Mouse (Mus musculus) heart, embryonic 13.5 days (tissue): ENCODE measurements at regions not wholly inside any gene's neighbourhood (a gene's known extent, or its start where the extent isn't known, plus 50 kb on each side); places are given as distances from the start of the nearest gene placed in this dataset.

Source experiments
- ATAC-seq: fragments of 200-750 bp; cut with Nextera tagmentation; 2 replicates; pipeline ENCODE4 v1.8.0; 2017; ENCODE audit warnings: moderate TSS enrichment; ENCODE audit not compliant: insufficient number of reproducible peaks, low FRiP score, low TSS enrichment; ENCODE audit errors: extremely low read depth
- H3K27ac ChIP-seq: fragments of 300-500 bp; sonication (generic); replicated peaks from 2 replicates; pipeline ENCODE4 v1.5.1; 2015; ENCODE audit warnings: moderate library complexity, mild to moderate bottlenecking, inconsistent platforms
- H3K27me3 ChIP-seq: fragments of 300-500 bp; sonication (generic); replicated peaks from 2 replicates; pipeline ENCODE4 v1.6.1; 2015; ENCODE audit warnings: mild to moderate bottlenecking, inconsistent platforms
- H3K36me3 ChIP-seq: fragments of 300-500 bp; sonication (generic); 2 replicates; pipeline ENCODE4 v1.6.1; 2015; ENCODE audit warnings: mild to moderate bottlenecking, inconsistent platforms
- H3K4me1 ChIP-seq: fragments of 300-500 bp; sonication (generic); 2 replicates; pipeline ENCODE4 v1.6.1; 2015; ENCODE audit warnings: inconsistent platforms
- H3K4me2 ChIP-seq: fragments of 300-500 bp; sonication (generic); 2 replicates; pipeline ENCODE4 v1.6.1; 2015; ENCODE audit warnings: inconsistent platforms, mild to moderate bottlenecking, moderate library complexity
- H3K4me3 ChIP-seq: fragments of 300-500 bp; sonication (generic); 2 replicates; pipeline ENCODE4 v1.5.1; 2015; ENCODE audit warnings: moderate library complexity, mild to moderate bottlenecking, inconsistent platforms
- H3K9ac ChIP-seq: fragments of 300-500 bp; sonication (generic); 2 replicates; pipeline ENCODE4 v1.6.1; 2015; ENCODE audit warnings: inconsistent platforms, mild to moderate bottlenecking, moderate library complexity
- H3K9me3 ChIP-seq: fragments of 300-500 bp; sonication (generic); 2 replicates; pipeline ENCODE4 v1.6.1; 2016; ENCODE audit warnings: inconsistent platforms
- WGBS: fragments of 180-500 bp; shearing (Covaris S2); methylation state at CpG from one replicate; pipeline ENCODE4 v1.1.7; 2015; ENCODE audit warnings: mixed read lengths; 5-methylcytosine and 5-hydroxymethylcytosine counted together

DNA sequence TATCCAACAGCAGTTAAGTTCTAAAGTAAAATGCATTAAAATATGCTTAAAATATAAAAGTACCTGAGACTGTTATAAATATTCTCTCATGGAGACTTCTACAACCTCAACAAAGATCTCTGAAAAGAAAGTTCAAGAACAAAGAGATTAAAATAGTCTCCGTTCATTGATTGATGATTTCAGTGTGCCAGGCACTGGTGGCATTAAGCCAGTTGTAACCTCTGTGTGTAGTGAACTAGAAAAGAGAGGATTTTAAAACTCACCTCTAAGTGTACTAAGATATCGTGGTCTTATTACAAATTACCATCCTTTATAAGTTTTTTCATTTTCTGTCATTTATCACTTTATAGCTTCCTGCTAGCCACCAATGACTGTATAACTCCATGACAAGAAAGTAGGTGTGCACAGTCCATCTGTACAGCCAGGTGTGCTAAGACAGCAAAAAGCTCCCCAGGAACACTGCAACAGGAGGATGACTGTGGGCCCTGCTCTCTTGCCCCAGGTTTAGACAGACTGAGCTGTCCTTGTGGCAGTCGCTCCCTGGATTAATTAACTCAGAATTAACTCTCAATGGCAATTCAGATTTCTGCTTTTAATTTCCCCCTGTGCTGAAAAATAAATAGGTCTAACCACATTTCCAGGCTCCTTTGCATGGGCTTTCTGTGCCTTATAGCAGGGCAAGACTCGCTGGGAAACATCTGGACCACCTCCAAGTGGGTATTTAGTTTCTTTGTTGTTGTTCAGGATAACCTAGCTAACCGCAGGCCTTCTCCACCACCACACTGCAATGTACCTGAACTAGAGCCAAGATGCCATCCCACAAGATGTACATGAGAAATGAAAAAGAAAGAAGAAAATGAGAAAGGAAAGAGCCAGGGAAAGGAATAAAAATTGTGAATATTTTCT, 161.0 kb upstream of the Thbs1 start:
- no peaks in the 10 kb centered on the region for H3K27me3 ChIP-seq
- no peak for ATAC-seq
- H3K4me2 ChIP-seq, result no peak overlapping the region
- H3K9ac ChIP-seq, result no peak overlapping the region
- H3K27ac ChIP-seq, result no peak overlapping the region
- no peaks in the 10 kb centered on the region for H3K4me1 ChIP-seq
- 71% methylated on average over 5 of the region's 5 CpGs for WGBS
- no peaks in the 10 kb centered on the region for H3K36me3 ChIP-seq
- no peak overlapping the region for H3K4me3 ChIP-seq
- H3K9me3 ChIP-seq, result no peaks in the 10 kb centered on the region

- ATAC-seq, result no peak
- Histone ChIP-seq H3K4me1 (no peaks in the 10 kb centered on the region), H3K4me3 (no peak overlapping the region), H3K9ac (no peak overlapping the region), H3K27me3 (no peaks in the 10 kb centered on the region), H3K4me2 (no peak overlapping the region), H3K27ac (no peak overlapping the region), H3K36me3 (no peaks in the 10 kb centered on the region), H3K9me3 (no peaks in the 10 kb centered on the region)
- WGBS, result 67% methylated on average over 2 of the region's 2 CpGs
These were observed 160.3 kb upstream of the Thbs1 start for GRCm38 (mm10) chr2:117951337-117951718.

GRCm38 (mm10) chr2:117958737-117959136, 152.9 kb upstream of the Thbs1 start:
- 78% methylated on average over 4 of the region's 4 CpGs for WGBS
- no peak for ATAC-seq
- no peak overlapping the region for H3K4me2 ChIP-seq
- H3K9ac ChIP-seq, result no peak overlapping the region
- no peak overlapping the region for H3K27ac ChIP-seq
- H3K36me3 ChIP-seq, result no peaks in the 10 kb centered on the region
- H3K4me1 ChIP-seq, result peaks cover 9% of the 10 kb centered on the region
- no peaks in the 10 kb centered on the region for H3K9me3 ChIP-seq
- no peak overlapping the region for H3K4me3 ChIP-seq
- no peaks in the 10 kb centered on the region for H3K27me3 ChIP-seq

GRCm38 (mm10) chr2:117959440-117959839, 152.2 kb upstream of the Thbs1 start:
- Histone ChIP-seq H3K9me3 (no peaks in the 10 kb centered on the region), H3K27me3 (no peaks in the 10 kb centered on the region), H3K4me2 (no peak overlapping the region), H3K4me3 (no peak overlapping the region), H3K27ac (no peak overlapping the region), H3K4me1 (peaks cover 9% of the 10 kb centered on the region), H3K9ac (no peak overlapping the region), H3K36me3 (no peaks in the 10 kb centered on the region)
- ATAC-seq, result no peak

DNA sequence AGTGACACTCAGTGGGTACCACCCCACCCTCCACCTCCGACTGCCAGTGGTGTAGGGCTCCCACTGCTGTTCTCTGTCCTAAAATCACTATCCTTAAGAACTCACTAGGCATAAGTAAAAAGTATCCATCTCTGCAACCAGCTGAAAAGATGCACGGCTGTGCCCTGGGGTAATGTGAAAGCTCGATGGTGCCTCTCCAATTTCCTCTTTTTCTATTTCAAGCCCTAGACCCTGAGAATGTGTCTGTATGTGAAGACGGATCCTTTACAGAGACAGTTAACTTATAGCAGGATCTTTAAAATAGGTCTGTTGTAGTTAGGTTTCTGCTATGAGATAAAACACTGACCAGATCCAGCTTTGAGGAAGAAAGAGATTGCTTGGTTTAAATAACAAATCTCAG, 149.1 kb upstream of the Thbs1 start:
- WGBS, result 60% methylated on average over 4 of the region's 4 CpGs
- Histone ChIP-seq H3K27ac (no peak overlapping the region), H3K36me3 (no peaks in the 10 kb centered on the region), H3K9ac (no peak overlapping the region), H3K4me2 (no peak overlapping the region), H3K27me3 (no peaks in the 10 kb centered on the region), H3K4me3 (no peak overlapping the region), H3K4me1 (peaks cover 9% of the 10 kb centered on the region), H3K9me3 (peaks cover 7% of the 10 kb centered on the region)
- ATAC-seq, result no peak

GRCm38 (mm10) chr2:117963526-117963925, 148.2 kb upstream of the Thbs1 start:
- no peak overlapping the region for H3K4me2 ChIP-seq
- no peak overlapping the region for H3K4me3 ChIP-seq
- H3K9me3 ChIP-seq, result peaks cover 7% of the 10 kb centered on the region
- peaks cover 9% of the 10 kb centered on the region for H3K4me1 ChIP-seq
- ATAC-seq, result no peak
- WGBS, result 72% methylated on average over 2 of the region's 2 CpGs
- H3K9ac ChIP-seq, result no peak overlapping the region
- H3K27ac ChIP-seq, result no peak overlapping the region
- no peaks in the 10 kb centered on the region for H3K27me3 ChIP-seq
- no peaks in the 10 kb centered on the region for H3K36me3 ChIP-seq

GRCm38 (mm10) chr2:117965758-117966157, 145.9 kb upstream of the Thbs1 start:
- Histone ChIP-seq H3K4me2 (no peak overlapping the region), H3K9me3 (peaks cover 7% of the 10 kb centered on the region), H3K36me3 (no peaks in the 10 kb centered on the region), H3K4me1 (peaks cover 9% of the 10 kb centered on the region), H3K9ac (no peak overlapping the region), H3K27me3 (no peaks in the 10 kb centered on the region), H3K27ac (no peak overlapping the region), H3K4me3 (no peak overlapping the region)
- 81% methylated on average over 4 of the region's 4 CpGs for WGBS
- no peak for ATAC-seq

GRCm38 (mm10) chr2:117968731-117969130, 142.9 kb upstream of the Thbs1 start:
- no peaks in the 10 kb centered on the region for H3K27me3 ChIP-seq
- no peaks in the 10 kb centered on the region for H3K36me3 ChIP-seq
- no peak overlapping the region for H3K4me2 ChIP-seq
- ATAC-seq, result no peak
- H3K27ac ChIP-seq, result no peak overlapping the region
- H3K4me3 ChIP-seq, result no peak overlapping the region
- peaks cover 7% of the 10 kb centered on the region for H3K9me3 ChIP-seq
- WGBS, result 83% methylated on average over 1 of the region's 1 CpGs
- no peak overlapping the region for H3K9ac ChIP-seq
- H3K4me1 ChIP-seq, result no peaks in the 10 kb centered on the region

DNA sequence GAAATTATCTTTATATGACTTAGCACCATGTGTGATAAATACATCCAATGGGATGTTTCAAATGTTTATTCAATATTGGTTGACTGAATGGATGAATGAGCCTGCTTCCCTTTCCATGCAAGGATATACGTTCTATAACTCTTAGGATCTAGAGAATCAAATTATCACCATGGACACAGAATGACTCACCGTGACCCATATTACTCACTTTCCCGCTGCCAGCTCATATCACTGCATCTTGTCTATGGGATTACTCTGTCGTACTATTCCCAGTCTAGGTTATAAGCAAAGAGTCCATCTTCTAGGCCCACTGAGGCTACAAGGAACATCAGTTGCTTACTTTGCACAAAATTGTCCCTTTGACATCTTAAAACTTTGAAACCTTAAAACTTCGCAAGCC, 141.0 kb upstream of the Thbs1 start:
- no peak for ATAC-seq
- WGBS, result 80% methylated on average over 5 of the region's 5 CpGs

GRCm38 (mm10) chr2:117977033-117977432, 134.6 kb upstream of the Thbs1 start:
- H3K4me3 ChIP-seq, result no peak overlapping the region
- no peaks in the 10 kb centered on the region for H3K27me3 ChIP-seq
- no peak for ATAC-seq
- H3K4me2 ChIP-seq, result no peak overlapping the region
- no peaks in the 10 kb centered on the region for H3K36me3 ChIP-seq
- H3K27ac ChIP-seq, result no peak overlapping the region
- 83% methylated on average over 9 of the region's 9 CpGs for WGBS
- no peaks in the 10 kb centered on the region for H3K9me3 ChIP-seq
- H3K9ac ChIP-seq, result no peak overlapping the region
- H3K4me1 ChIP-seq, result no peaks in the 10 kb centered on the region

More for the DNA sequence above, 141.0 kb upstream of the Thbs1 start:
- H3K4me2 ChIP-seq, result no peak overlapping the region
- H3K4me1 ChIP-seq, result no peaks in the 10 kb centered on the region
- no peak overlapping the region for H3K27ac ChIP-seq
- no peak overlapping the region for H3K9ac ChIP-seq
- no peaks in the 10 kb centered on the region for H3K27me3 ChIP-seq
- peaks cover 7% of the 10 kb centered on the region for H3K9me3 ChIP-seq
- H3K4me3 ChIP-seq, result no peak overlapping the region
- H3K36me3 ChIP-seq, result no peaks in the 10 kb centered on the region

- no peaks in the 10 kb centered on the region for H3K36me3 ChIP-seq
- 64% methylated on average over 2 of the region's 2 CpGs for WGBS
These were observed 130.8 kb upstream of the Thbs1 start for GRCm38 (mm10) chr2:117980856-117981255.

DNA sequence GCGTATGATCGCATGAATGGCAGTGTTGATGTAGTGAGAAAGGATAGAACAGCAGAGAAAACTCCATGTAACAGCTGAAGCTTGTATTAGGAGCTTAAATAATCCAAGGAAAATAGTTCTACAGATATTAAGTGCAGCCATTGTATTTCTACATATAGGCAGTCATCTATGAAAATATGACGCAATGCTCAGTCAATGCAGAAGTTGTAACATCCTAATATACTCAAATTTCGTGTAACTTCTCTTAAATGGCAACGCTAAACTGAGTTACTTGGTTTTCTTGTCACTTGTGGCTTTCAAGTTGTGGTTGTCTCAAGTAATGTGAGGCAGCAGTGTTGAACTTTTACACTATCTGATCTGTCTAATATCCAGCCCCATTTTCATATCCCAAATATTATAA, 127.1 kb upstream of the Thbs1 start:
- H3K4me2 ChIP-seq, result no peak overlapping the region
- no peaks in the 10 kb centered on the region for H3K27me3 ChIP-seq
- peaks cover 15% of the 10 kb centered on the region; the same call in 1 of the 2 replicates for H3K4me1 ChIP-seq
- H3K9me3 ChIP-seq, result no peaks in the 10 kb centered on the region
- WGBS, result 87% methylated on average over 5 of the region's 5 CpGs
- H3K27ac ChIP-seq, result no peak overlapping the region
- H3K36me3 ChIP-seq, result no peaks in the 10 kb centered on the region
- H3K4me3 ChIP-seq, result no peak overlapping the region
- H3K9ac ChIP-seq, result no peak overlapping the region
- no peak for ATAC-seq

More at GRCm38 (mm10) chr2:117980856-117981255, 130.8 kb upstream of the Thbs1 start:
- no peak overlapping the region for H3K9ac ChIP-seq
- no peaks in the 10 kb centered on the region for H3K4me1 ChIP-seq
- no peak overlapping the region for H3K27ac ChIP-seq
- ATAC-seq, result no peak
- H3K4me3 ChIP-seq, result no peak overlapping the region
- no peak overlapping the region for H3K4me2 ChIP-seq
- H3K9me3 ChIP-seq, result no peaks in the 10 kb centered on the region
- no peaks in the 10 kb centered on the region for H3K27me3 ChIP-seq
